Mouse (Mus musculus) kidney, embryonic 16.5 days (tissue): ENCODE results near the gene Tmbim1. TPM values are rescaled to one million over a fixed set of nuclear protein-coding genes. Genes with fewer than 3 reads are reported as not detected.
"Not testable (repeated sequence)": the region's sequence is repeated elsewhere in the genome, so short reads cannot be mapped to it uniquely, and the experiment has no call there.

ENCODE experiments used
- ATAC-seq: fragments of 200-750 bp; cut with Nextera tagmentation; 2 replicates; pipeline ENCODE4 v1.8.0; 2017; ENCODE audit warnings: moderate TSS enrichment; ENCODE audit not compliant: low FRiP score, low TSS enrichment
- H3K27ac ChIP-seq: fragments of 300-500 bp; sonication (generic); 2 replicates; pipeline ENCODE4 v1.5.1; 2014; ENCODE audit warnings: low read length
- H3K27me3 ChIP-seq: fragments of 300-500 bp; sonication (generic); 2 replicates; pipeline ENCODE4 v1.6.1; 2014; ENCODE audit warnings: low read length, control low read depth, mixed read lengths; ENCODE audit not compliant: insufficient read depth
- H3K36me3 ChIP-seq: fragments of 300-500 bp; sonication (generic); 2 replicates; pipeline ENCODE4 v1.6.1; 2014; ENCODE audit warnings: low read length, control low read depth, mixed read lengths; ENCODE audit not compliant: insufficient read depth
- H3K4me1 ChIP-seq: fragments of 300-500 bp; sonication (generic); 2 replicates; pipeline ENCODE4 v1.6.1; 2014; ENCODE audit warnings: low read length, control low read depth, mixed read lengths; ENCODE audit not compliant: insufficient read depth
- H3K4me2 ChIP-seq: fragments of 300-500 bp; sonication (generic); replicated peaks from 2 replicates; pipeline ENCODE4 v1.6.1; 2014; ENCODE audit warnings: low read depth, low read length
- H3K4me3 ChIP-seq: fragments of 300-500 bp; sonication (generic); 2 replicates; pipeline ENCODE4 v1.5.1; 2014; ENCODE audit warnings: mild to moderate bottlenecking, low read length
- H3K9ac ChIP-seq: fragments of 300-500 bp; sonication (generic); replicated peaks from 2 replicates; pipeline ENCODE4 v1.6.1; 2014; ENCODE audit warnings: low read length
- H3K9me3 ChIP-seq: fragments of 300-500 bp; sonication (generic); 2 replicates; pipeline ENCODE4 v1.6.1; 2016; ENCODE audit warnings: low read length, control low read depth
- WGBS: fragments of 180-500 bp; shearing (Covaris S2); extraction: QIAGEN DNeasy Blood & Tissue Kit; methylation state at CpG from one replicate; pipeline ENCODE4 v1.1.7; 2014; 5-methylcytosine and 5-hydroxymethylcytosine counted together
- polyA plus RNA-seq: library from polyadenylated mRNA; unstranded; fragments of >200 nt; fragmentation: Nextera tagmentation; extraction: Ambion mirVana; gene quantifications from 2 replicates; pipeline ENCODE4 v1.2.1, GENCODE M21; 2015

Gene Tmbim1
- polyA plus RNA-seq, 1 experiment from 2014 or later, result 33.5 TPM

DNA sequence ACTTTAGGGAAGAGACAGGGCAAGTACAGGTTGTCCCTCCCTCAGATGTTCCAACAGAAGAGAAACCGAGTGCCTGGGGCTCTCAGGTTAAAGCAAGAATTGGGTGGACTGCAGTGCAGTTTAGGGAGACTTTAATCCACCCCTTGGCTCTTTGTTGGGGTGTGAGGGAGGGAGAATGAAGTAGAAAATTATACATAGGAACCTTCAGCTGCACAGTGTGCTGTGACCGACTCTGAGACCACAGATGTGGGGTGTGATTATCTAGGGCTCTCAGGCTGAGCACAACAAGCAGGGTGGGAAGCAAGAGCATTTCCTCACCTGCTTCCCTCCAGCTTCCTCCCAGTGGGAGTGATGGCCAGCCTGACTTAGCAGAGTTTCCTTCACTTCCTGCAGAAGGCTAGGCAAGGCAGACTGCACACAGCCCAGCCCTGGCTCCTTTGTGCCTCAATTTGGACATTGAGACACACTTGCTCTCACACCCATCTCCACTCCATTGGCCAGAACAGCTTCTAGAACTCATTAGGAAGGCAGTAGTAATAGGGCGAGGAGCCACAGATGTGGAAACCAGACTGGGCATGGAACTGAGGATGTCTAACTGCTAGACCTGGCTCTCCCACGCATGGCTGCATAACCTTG lies 25.7 kb upstream of the Tmbim1 start:
- 63% methylated on average over 4 of the region's 4 CpGs for WGBS
- Histone ChIP-seq H3K27ac (peak overlapping the region; percentile 79), H3K9me3 (no peaks in the 10 kb centered on the region)

DNA sequence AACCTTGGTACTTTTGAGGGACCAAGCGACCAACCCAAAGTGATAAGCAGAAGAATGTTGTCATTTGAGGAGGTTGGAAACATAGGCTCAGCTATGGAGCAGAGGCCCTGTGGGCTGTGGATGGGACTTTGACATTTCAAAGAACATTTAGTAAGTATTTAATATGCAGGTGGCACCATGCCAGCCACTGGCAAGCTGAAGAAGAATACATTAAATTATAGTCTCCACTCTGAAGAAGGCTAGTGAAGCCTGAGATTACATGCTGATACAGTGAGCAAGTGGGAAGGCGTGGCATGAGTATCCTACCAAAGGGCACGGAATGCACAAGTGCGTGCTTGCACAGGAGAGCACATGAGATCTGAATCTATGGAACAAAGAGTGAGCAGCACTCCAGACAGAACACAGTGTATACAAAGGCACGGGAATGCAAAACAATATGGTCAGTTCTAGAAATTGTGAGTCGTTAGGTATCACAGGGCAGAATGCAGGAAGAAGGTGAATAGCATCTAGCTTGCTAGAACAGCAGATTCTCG lies 24.5 kb upstream of the Tmbim1 start:
- Histone ChIP-seq H3K27me3 (no peaks in the 10 kb centered on the region), H3K4me1 (peaks cover 35% of the 10 kb centered on the region), H3K36me3 (no peaks in the 10 kb centered on the region), H3K9ac (no peak overlapping the region), H3K27ac (peak overlapping the region; percentile 79), H3K9me3 (no peaks in the 10 kb centered on the region), H3K4me2 (no peak overlapping the region), H3K4me3 (no peak overlapping the region)
- ATAC-seq, result no peak
- 78% methylated on average over 7 of the region's 7 CpGs for WGBS

More for the DNA sequence above, 25.7 kb upstream of the Tmbim1 start:
- Histone ChIP-seq H3K4me3 (no peak overlapping the region), H3K4me2 (no peak overlapping the region), H3K36me3 (no peaks in the 10 kb centered on the region), H3K9ac (no peak overlapping the region), H3K4me1 (peaks cover 35% of the 10 kb centered on the region), H3K27me3 (no peaks in the 10 kb centered on the region)
- ATAC-seq, result no peak

DNA sequence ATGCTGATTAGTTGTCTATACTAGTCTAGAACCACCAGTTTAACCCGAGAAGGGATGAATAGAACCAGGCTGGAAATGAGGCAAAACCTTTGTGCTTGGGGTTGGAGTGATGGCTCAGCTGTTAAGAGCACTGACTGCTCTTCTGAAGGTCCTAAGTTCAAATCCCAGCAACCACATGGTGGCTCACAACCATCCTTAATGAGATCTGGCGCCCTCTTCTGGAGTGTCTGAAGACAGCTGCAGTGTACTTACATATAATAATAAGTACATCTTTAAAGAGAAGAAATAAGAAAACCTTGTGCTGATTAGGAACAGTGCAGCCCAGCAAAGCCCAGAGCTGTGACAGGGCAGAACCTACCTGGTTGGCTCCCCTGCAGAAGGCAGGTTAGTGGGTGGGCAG lies 21.5 kb upstream of the Tmbim1 start:
- H3K4me1 ChIP-seq, result peaks cover 19% of the 10 kb centered on the region
- H3K27me3 ChIP-seq, H3K4me3 ChIP-seq, H3K27ac ChIP-seq, H3K4me2 ChIP-seq, H3K9ac ChIP-seq, H3K36me3 ChIP-seq, H3K9me3 ChIP-seq, ATAC-seq: not testable (repeated sequence)
- 88% methylated on average over 2 of the region's 2 CpGs for WGBS

DNA sequence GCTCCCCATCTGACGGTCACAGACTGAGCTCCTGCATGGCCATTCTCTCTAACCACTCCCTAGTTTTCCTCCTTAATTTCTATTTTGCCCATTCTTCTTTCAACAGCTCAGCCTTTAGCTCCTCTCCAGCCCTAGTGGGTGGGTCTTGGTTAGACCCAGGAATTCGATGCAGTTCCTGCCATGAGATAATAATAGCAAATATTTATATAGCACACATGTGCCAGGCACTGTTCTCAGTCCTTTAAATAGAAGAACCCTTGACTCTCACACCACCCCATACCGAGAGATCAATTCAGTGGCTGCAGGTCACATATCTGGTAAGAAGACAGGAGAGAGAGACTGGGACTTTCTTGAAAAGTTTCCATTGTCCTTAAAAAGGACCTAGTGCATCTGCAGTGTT lies 16.0 kb upstream of the Tmbim1 start:
- H3K9me3 ChIP-seq, result no peaks in the 10 kb centered on the region
- H3K4me2 ChIP-seq, result no peak overlapping the region
- H3K4me1 ChIP-seq, result 0 out of 2 replicates have a peak, but pooled peaks cover 3% of the 10 kb centered on the region
- ATAC-seq, result no peak
- no peak overlapping the region for H3K27ac ChIP-seq
- no peaks in the 10 kb centered on the region for H3K27me3 ChIP-seq
- 84% methylated on average over 3 of the region's 3 CpGs for WGBS
- H3K36me3 ChIP-seq, result no peaks in the 10 kb centered on the region
- no peak overlapping the region for H3K4me3 ChIP-seq
- no peak overlapping the region for H3K9ac ChIP-seq

DNA sequence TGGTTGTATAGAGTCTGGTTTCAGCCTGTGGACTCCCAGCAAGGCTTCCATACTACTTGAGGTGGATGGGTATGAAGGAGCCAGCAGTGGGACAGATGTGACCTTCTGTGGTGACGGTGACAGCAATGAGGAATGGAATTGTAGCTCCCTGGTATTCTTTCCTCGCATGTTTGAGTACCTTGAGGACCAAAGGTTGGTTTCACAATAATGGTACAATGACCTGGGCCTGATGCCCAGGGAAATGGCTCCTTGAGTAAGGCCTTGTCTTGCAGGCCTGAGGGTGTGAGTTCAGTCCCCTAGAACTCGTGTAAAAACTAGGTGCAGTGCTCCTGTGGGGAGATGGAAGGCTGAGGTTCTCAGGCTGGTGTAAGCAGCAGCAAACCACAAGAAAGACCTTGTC lies 13.3 kb upstream of the Tmbim1 start:
- H3K36me3 ChIP-seq, result no peaks in the 10 kb centered on the region
- 89% methylated on average over 3 of the region's 3 CpGs for whole genome bisulfite sequencing
- H3K9ac ChIP-seq, result no peak overlapping the region
- H3K9me3 ChIP-seq, result no peaks in the 10 kb centered on the region
- H3K4me1 ChIP-seq, result 0 out of 2 replicates have a peak, but pooled peaks cover 3% of the 10 kb centered on the region
- H3K4me3 ChIP-seq, result no peak overlapping the region
- H3K27me3 ChIP-seq, result no peaks in the 10 kb centered on the region
- no peak for ATAC-seq
- no peak overlapping the region for H3K4me2 ChIP-seq
- no peak overlapping the region for H3K27ac ChIP-seq

DNA sequence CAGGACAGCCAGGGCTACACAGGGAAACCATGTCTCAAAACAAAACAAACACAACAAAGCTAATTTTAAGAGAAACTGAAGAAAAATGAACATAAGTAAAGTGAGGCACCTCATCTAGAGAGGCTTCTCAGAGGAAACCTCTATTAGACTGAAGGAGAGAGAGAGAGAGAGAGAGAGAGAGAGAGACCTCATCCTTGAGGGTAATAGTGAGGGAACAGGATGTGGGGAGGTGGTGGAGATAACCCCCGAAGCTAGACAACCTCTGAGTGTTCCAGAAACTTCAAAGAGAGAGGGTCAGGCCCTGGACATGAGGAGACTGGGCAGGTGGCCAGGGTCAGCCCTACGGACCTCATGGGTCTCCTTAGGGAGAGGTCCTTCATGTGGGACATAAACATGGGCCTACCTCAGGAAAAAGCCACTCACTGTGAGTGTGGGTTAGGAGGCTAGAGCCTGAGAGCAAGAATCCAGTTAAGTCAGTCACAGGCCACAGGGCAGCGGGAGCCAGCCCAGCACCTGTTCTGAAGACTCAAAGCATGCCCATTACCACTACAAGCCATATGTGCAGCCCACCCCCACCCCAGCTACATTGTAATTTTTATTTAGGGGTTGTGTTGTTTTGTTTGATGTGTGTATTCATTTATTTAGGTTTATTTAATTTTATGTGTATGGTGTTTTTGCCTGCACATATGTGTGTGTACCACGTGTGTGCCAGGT lies 10.8 kb upstream of the Tmbim1 start:
- H3K27me3 ChIP-seq, result no peaks in the 10 kb centered on the region
- 0 out of 2 replicates have a peak, but pooled peaks cover 3% of the 10 kb centered on the region for H3K4me1 ChIP-seq
- H3K36me3 ChIP-seq, result no peaks in the 10 kb centered on the region
- no peak overlapping the region for H3K27ac ChIP-seq
- no peaks in the 10 kb centered on the region for H3K9me3 ChIP-seq
- 74% methylated on average over 4 of the region's 4 CpGs for WGBS
- no peak for ATAC-seq
- H3K4me3 ChIP-seq, result no peak overlapping the region
- H3K4me2 ChIP-seq, result no peak overlapping the region
- H3K9ac ChIP-seq, result no peak overlapping the region

DNA sequence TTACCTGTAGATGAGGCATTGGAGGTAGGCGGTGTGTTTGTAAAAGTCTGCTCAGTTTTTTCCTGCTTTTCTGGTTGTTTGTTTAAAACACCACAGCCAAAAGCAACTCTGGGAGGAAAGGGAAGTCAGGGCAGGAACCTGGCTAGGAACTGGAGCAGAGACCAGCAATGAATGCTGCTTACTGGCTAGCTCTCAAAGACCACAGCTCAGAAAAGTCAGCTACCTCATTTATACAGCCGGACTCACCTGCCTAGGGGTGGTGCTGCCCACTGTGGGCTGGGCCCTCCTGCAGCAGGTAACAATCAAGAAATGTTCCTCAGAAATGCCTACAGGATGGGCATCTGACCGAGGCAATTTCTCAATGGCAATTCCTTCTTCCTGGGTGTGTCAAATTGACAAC lies 9.4 kb upstream of the Tmbim1 start:
- 91% methylated on average over 3 of the region's 3 CpGs for WGBS
- Histone ChIP-seq H3K36me3 (no peaks in the 10 kb centered on the region), H3K27ac (no peak overlapping the region), H3K4me3 (no peak overlapping the region), H3K9ac (no peak overlapping the region), H3K4me2 (no peak overlapping the region), H3K9me3 (no peaks in the 10 kb centered on the region), H3K27me3 (no peaks in the 10 kb centered on the region), H3K4me1 (peaks cover 5% of the 10 kb centered on the region)
- ATAC-seq, result no peak

DNA sequence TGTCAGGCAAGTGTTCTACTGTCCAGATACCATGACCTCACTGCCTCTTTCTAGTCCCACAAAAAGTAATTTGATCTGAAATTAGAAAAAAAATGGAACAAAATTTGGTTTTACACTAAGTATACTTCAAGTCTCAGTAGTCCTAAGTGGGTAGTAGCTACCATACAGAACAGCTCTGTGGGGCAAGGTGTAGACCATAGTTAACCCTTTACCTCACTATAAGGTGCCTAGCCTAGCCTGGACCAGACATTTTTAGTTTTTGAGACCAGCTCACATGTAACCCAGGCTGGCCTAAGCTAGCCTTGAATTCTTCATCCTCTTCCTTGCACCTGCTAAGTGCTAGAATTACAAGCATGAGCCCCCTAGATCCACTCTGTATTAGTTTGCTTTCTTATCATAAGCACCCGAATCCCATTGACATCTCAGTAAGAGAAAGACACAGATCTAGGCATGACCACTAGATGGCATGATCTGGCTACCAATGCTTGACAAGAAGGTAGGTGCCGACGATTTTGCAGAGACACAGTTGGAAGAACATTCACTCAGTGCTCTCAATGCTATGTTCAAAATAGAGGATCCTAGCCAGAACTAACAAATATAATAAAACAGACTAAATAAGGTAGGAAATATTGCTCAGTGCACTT lies 7.7 kb upstream of the Tmbim1 start:
- Histone ChIP-seq H3K27ac (no peak overlapping the region), H3K4me1 (peaks cover 6% of the 10 kb centered on the region), H3K4me3 (no peak overlapping the region), H3K27me3 (no peaks in the 10 kb centered on the region), H3K36me3 (no peaks in the 10 kb centered on the region), H3K9ac (no peak overlapping the region), H3K4me2 (no peak overlapping the region), H3K9me3 (no peaks in the 10 kb centered on the region)
- no peak for ATAC-seq
- WGBS, result 3% methylated on average over 3 of the region's 3 CpGs

DNA sequence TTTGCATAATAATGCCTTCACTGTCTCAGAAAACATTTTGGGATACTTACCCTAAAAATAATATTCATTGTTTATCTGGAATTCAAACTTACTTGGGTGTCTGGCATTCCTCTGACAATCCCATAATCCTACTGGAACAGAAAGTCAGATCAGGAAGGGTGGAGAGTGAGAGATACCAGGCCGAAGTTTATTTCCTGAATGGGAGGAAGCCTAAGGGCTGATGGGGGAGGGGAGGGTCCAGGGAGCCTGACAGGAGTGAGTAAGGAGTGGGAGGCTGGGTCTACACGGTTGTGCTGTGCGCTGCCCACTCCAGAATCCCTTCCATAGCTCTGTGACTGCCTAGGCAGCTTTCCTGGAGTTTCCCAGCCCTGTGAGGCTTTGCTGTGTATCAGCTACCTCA lies 4.3 kb upstream of the Tmbim1 start:
- H3K9ac ChIP-seq, result no peak overlapping the region
- WGBS, result 26% methylated on average over 3 of the region's 3 CpGs
- no peaks in the 10 kb centered on the region for H3K9me3 ChIP-seq
- H3K4me1 ChIP-seq, result peaks cover 4% of the 10 kb centered on the region
- H3K36me3 ChIP-seq, result no peaks in the 10 kb centered on the region
- H3K27ac ChIP-seq, result peak overlapping the region; percentile 35; the same call in 1 of the 2 replicates
- no peak overlapping the region for H3K4me3 ChIP-seq
- 0 out of 2 replicates have a peak, but pooled peaks have one; percentile 16 for ATAC-seq
- H3K27me3 ChIP-seq, result no peaks in the 10 kb centered on the region
- H3K4me2 ChIP-seq, result no peak overlapping the region
